Mouse (Mus musculus) gastrocnemius, postnatal 10 days (tissue): Measurements from ENCODE around the gene Tstd1. TPM values are rescaled to one million over a fixed set of nuclear protein-coding genes. Genes with fewer than 3 reads are reported as not detected.

Experiments used
- DNase-seq: peaks from one replicate; pipeline ENCODE4 v3.0.0; 2021; ENCODE audit warnings: mixed read lengths
- total RNA-seq, 2 experiments: library from RNA; stranded (reverse); gene quantifications; 2 replicates each; pipeline ENCODE4 v1.2.3; 2021

Tstd1 gene
- total RNA-seq, 2 experiments from 2014 or later, result 0.82 to 0.90 TPM

DNA sequence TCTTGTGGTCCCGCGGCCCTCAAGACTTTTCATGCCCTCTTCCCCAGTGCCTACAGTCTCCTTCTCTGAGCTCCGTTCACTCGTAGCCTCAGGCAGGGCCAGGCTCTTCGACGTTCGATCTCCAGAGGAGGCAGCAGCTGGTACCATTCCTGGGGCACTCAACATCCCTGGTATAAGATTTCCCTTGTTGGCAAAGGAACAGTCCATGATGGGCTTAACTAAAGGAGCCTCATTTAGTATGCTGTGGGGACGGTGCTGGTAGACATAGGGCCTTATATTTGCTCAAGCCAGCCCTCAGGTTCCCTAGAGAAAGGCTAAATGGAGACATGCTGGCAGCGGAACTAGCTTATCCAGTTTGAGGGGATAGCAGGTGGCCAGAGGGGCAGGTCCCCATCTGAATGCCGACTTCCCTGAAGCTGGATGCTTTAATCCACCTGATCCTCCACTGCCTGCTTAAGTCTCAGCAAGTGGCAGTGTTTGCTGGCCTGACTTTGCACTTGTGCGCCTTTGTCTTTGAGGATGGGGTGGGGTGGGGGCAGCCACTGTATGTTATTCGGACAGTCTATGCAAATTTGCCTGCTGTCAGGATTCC is 715 bp downstream of the Tstd1 start:
- no peak for DNase-seq

- DNase-seq, result no peak
These were observed 1.2 kb downstream of the Tstd1 start for GRCm38 (mm10) chr1:171419905-171420304.

DNA sequence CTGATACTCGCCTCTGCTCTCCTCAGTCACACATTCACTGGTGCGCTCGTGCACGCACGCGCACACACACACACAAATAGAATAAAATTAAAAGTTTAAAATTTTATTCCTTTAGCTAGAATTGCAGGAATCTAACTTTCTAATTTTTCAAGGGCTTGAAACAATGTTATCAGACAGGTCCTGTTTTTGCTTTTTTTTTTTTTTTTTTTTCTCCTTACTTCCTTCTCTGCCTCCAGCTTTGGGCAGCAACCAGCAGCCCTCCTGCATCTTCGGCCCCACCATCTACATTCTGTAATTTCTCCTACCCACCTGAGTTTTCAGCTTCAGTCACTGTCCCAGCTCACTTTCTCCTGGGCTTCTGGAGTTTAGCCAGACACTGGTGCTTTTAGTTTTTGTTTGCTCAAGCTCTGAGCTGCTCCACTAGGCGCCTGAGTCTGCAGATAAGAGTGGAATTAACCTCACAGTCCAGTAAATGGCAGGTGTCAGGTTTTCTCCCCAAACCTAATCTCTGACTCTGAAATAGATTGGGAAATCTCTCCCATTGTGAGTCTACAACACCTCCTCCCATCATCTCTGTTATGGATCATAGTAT is 3.9 kb downstream of the Tstd1 start:
- DNase-seq, result no peak

GRCm38 (mm10) chr1:171424638-171425037 is 6.0 kb downstream of the Tstd1 start:
- no peak for DNase-seq

- no peak for DNase-seq
These were observed 6.5 kb downstream of the Tstd1 start for GRCm38 (mm10) chr1:171425126-171425525.

DNA sequence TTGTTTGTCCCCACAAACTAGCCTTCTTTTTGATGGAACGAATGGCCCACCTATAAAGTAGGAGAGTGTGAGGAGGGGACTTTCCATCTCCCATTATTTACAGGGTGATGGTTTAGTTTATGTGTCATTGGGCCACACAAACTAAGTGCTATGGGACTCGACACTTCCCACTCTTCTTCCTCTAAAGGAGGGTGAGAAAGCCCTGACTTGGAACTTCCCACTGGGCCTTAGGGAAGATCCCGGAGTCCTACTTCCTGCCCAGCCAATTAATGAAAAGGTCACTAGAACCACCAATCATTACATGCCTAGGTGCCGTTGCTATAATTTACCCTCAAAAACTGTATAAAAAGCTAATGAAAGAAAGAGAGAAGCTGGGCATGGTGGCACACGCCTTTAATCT is 13.5 kb downstream of the Tstd1 start:
- no peak for DNase-seq

DNA sequence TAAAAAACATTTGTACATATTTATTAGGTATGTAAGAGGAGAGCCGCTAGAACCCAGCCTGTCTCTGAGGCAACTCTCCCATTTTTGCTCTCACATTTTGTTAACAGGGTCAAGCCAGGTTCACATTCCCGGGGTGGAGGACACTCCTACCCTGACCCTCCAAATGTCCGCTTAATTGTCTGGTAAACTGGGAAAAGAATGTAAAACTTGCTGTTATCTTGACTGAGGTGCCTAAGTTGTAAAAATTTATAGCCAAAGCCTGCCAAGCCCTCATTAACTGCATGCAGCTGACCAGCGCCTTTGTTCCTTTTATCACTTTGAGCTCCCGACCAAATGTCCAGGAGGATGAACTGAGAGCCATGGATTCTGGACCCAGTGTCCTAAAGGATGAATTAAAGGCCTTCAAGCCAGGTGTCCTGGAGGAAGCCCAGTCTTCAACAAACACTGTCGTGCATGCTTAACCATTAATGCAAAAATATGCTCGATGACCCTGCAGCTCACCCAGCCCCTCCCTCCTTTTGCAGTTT is 16.7 kb downstream of the Tstd1 start:
- DNase-seq, result no peak

DNA sequence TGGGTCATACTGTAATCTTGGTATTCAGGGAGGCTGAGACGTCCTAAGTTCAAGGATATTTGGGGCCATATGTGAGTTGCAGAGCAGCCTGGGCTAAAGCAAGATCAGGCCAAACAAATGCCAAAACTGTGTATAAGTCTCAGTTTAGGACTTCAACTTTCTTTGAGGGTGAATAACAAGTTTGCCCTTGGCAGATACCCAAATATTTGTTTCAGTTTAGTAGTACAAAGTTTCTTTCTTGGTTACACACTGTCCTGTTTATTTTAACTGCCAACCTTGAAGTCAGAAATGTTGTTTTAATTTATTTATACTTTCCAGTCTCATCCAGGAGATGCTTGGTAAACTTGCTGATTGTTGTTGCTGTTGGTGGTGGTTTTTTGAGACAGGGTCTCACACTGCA is 17.3 kb downstream of the Tstd1 start:
- no peak for DNase-seq

- peak; percentile 57 for DNase-seq
These were observed 18.8 kb downstream of the Tstd1 start, which contains the start of gene F11r for GRCm38 (mm10) chr1:171437264-171438013. F11r (plus strand) TSS chr1:171437535.

DNA sequence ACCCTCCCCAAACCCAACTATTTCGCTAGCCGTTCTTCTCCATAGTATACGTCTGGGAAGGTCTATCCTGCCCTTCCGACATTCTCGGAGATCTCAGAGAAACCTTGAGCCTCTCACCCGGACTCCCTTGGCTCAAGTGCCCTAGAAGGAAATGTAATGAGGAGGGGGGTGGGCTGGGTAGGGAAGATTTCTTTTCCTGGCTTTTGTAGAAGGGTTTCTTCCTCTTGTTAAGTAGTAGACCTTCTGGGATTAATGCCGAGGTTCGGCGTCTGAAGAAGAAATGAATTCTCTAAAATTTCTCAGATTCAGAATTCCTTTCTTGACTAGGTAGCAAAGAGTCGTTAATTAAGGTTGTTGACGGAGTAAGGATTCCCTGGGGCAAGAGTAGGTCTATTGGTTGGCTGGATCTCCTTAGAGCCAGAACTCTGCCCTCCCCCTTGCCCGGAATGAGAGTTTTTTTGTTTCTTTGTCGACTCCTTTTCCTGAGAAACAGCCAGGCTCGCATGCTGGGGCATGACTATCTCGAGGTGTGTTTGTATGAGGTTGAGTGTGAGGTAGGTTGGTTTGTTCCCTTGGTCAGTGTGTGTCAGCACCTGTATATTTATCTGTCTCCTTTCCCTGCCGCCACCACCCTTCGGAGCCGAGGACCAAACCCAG is 19.5 kb downstream of the Tstd1 start:
- DNase-seq, result no peak

DNA sequence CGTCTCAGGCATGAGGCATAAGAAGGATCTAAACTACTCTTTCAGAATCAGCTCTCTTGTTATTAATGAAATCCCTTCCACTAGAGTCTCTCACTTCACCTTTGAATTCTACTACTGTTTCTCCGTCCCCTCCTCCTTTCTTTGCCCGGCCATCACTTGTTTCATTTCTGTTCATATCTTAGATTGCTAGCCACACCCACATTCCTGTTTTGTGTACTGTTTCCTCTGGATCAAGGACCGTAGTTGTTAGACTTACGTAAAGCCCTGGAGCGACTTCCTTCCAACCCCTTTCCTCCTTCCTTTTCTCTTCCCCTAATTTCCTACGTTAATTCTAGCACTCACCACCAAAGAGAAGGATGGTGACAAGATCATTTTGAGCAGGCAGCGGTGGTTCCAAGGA is 20.4 kb downstream of the Tstd1 start:
- DNase-seq, result no peak

DNA sequence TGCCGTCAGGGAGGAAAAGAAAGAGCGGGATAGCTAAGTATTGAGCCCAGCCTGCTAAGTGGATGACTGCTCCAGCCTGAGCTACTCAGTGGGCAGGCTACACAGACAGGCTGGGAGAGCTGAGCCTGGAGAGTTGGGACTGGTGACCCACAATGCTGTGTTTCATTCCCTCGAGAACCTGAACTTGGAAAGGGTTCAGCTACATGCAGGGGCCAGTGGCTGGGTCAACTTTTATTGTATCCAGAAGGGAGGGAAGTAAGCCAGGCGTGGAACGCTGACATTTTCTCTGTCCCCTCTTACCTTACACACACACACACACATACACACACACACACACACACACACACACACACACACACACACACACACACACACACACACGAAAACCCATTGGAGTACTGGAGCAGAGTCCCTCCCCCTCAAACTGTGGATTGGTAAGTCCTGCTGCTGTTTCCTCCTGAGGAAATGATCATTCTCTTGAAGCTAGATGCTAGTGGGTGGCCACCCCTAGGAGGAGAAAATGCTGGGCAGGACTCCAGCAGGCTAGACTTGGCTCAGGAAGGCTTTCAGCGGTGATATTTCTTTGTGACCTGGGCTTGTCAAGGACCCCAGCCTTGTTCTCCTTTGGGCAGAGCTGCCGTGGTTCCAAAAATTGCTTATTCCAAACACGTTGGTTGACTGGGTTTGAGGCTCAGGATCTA is 21.5 kb downstream of the Tstd1 start:
- peak; percentile 31 for DNase-seq

DNA sequence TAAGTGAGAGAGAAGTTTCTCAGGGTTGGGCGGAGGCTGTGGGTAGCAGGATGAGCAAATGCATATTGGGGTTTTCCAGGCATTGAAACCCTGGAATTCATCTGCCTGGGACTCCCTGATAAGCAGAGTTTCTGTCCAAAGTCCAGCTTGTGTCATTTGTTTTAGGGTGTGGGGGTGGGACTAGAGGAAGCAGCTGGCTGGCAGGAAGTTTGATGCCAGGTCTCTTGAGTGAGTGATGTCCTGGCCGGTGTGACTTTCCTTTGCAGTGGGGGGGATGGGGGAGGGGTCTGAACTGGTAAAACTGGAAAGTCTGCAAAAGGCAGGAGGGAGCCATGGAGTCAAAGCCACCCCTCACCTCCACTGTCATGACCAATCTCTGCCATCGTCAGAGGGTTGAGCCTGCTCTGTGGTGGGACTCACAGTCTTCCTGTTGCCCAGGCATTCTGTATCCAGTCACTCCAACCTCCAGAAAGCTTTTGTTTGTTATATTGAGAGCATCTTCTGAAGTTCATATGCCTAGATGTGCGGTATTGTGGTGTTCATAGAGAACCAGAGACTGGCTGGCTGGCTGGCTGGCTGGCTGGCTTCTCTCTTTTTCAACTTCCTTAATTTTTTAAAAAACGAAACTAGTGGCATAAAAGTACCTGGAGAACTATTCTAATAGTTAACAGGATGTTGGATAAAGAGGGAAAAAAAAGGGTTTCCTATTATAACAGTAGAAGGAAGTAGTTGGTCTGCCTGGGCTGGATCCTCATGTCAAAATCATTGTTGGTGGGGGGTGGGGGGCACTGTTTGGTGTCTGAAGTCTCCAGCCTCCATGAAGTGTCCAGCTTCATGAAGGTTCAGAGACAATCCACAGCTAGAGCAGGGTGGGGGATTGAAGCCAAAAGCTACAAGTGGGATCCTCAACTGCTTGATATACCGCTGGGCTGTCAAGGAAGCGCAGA is 23.1 kb downstream of the Tstd1 start:
- DNase-seq, result no peak

- DNase-seq, result no peak
These were observed 23.7 kb downstream of the Tstd1 start for GRCm38 (mm10) chr1:171442413-171442760.

GRCm38 (mm10) chr1:171445050-171445449 is 26.4 kb downstream of the Tstd1 start:
- DNase-seq, result no peak

DNA sequence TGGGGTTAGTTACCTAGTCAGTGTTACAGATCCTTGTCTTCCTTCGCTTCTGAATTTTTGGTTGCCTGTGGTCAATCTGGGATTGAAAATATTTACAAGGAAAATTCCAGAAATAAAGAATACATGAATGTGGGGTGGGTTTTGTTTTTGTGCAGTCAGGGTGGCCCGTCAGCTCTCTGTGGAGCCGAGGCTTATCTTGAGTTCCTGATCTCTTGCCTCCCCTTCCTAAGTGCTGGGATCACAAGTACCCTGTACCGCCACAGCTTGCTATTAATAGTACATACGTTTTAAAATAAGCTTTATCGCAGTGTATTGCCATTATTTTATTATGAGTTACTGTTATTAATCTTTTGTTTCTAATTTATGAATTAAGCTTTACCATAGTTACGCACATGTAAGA is 28.2 kb downstream of the Tstd1 start:
- no peak for DNase-seq

DNA sequence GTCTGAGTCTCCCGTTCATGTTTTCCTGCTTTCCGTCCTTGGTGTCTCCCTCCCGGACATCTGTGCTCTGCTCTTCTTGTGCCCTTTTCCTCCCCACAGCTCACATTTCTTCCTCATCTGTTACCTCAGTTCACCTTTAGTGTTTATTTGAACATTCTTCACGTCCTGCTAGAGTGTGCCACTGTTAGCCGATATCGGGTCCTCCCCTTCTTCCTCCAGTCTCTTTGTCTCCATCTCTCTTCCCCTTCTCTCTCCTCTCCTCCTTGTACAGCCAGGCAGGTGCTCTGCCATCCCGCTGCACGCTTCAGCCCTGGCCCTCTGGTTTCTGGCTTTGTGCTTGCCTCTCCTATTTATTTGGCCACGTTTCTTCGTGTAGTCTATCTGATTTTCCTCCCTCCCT is 29.0 kb downstream of the Tstd1 start:
- DNase-seq, result no peak

GRCm38 (mm10) chr1:171450062-171450461 is 31.4 kb downstream of the Tstd1 start:
- DNase-seq, result no peak

DNA sequence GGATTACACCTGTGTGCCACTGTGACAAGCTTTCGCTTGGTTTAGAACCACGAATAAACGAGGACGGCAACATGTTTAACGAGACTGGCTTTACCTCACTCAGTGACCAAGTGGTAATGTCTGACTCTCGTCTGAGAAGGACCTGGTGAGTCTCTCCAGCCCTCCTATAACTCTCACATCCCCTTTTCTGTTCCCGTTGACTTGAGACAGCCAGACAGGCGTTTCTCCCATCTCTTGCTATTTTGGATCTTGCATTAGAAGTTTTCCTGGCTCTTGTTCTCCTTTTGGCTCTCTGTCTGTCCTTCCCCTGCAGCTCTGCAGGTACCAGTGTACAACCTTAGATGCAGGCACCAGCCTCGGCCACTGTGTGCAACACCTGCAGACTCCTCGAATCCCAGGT is 32.3 kb downstream of the Tstd1 start:
- no peak for DNase-seq

- no peak for DNase-seq
These were observed 33.9 kb downstream of the Tstd1 start for GRCm38 (mm10) chr1:171452522-171452921.

DNA sequence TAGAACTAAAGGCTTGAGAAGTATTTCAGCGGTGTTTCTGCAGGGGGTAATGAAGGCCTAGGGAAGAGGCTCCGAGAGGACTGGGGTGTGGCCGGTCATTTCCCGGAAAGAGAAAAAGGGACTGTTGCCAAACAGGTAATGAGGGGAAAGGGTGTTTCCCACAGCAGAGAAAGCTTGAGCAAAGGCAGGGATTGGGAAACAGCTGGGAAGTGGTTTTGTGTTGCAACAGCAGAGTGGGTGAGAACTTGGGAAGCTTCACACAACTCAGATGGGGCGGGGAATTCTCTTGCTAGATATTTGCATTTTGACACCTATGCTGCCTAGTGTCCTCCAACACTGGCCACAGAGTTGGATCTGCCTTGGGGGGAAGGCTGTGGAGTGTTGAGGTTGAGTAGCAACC is 34.3 kb downstream of the Tstd1 start:
- DNase-seq, result no peak
